Mouse (Mus musculus) layer of hippocampus, adult 9-10 months (tissue): ENCODE data around the gene Gm8369.
"Not testable (repeated sequence)": the region's sequence is repeated elsewhere in the genome, so short reads cannot be mapped to it uniquely, and the experiment has no call there.

ENCODE experiments used
- DNase-seq: peaks from one replicate; pipeline ENCODE4 v3.0.0; 2022; ENCODE audit warnings: low spot score

Gm8369 gene

GRCm38 (mm10) chr19:11516246-11516645 is 30.5 kb downstream of the Gm8369 start, which contains the start of gene Ms4a6b:
TSS of gene Ms4a6b (plus strand) at chr19:11516512.
- no peak for DNase-seq

DNA sequence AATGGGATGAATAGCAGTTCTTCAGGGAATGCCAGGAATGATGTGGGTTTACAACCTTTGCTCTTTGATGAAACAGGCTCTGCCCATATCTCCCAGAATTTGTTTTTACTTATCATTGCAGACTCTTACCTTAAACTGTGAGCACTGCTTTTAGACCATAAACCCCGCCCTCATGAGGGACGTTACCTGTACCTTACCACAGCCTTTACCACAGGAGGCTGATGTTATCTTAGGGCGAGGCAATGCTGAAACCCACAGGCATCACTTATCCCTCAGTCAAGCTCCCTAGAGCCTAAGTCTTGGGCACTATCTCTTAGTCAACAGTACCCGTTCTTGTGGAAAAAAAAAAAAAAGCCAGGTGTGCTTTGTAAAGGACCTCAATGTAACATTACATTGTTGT is 31.1 kb downstream of the Gm8369 start:
- no peak for DNase-seq

DNA sequence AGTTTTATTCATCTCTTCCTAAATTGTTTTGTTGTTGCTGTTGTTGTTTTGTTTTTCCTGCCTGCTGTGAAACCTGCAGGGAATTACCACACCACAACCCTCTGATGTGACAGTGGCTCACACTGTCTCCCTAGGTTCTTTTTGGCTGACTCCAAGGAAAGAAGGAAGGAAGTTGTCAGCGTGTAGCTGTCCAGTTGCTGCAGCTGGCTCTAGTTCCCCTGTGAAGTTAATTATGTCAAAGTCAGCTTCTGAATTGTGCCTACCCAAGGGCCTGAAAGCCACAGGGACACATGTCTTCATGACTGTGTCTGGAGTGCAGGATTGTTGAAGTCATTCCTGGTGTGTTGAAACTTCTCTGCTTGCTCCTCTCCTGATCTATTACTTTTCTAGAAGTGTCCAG is 31.6 kb downstream of the Gm8369 start:
- not testable (repeated sequence) for DNase-seq

GRCm38 (mm10) chr19:11518356-11518755 is 32.6 kb downstream of the Gm8369 start:
- not testable (repeated sequence) for DNase-seq

DNA sequence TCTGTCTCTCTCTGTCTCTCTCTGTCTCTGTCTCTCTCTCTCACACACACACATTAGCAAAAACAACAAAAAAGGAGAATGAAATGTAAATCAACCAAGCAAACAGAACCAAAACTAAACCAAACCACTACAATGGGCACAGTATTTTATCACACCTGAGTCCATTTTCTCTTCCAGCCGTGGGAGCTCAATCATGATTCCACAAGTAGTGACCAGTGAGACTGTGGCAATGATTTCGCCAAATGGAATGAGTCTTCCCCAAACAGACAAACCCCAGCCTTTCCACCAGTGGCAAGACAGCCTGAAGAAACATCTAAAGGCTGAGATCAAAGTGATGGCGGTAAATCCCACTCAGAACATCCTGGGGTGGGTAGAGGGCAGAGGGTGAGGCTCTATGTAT is 34.4 kb downstream of the Gm8369 start:
- DNase-seq = no peak

DNA sequence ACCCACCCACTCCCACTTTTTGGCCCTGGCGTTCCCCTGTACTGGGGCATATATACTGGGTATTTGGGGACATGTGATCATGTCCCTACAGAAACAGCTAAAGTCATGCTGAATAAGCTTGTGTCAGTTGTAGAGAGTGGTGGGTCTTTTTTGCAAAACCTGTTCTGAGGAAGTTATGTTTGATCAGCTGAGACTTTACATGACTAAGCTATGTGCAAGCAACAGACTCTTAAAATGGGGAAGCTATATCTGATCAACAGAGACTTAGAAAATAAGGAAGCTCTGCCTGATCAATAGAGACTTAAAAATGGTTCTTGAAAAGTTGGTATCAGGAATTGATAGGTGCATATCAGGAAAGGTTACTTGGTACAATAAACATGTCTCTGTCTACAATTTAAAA is 47.7 kb downstream of the Gm8369 start:
- DNase-seq = no peak

DNA sequence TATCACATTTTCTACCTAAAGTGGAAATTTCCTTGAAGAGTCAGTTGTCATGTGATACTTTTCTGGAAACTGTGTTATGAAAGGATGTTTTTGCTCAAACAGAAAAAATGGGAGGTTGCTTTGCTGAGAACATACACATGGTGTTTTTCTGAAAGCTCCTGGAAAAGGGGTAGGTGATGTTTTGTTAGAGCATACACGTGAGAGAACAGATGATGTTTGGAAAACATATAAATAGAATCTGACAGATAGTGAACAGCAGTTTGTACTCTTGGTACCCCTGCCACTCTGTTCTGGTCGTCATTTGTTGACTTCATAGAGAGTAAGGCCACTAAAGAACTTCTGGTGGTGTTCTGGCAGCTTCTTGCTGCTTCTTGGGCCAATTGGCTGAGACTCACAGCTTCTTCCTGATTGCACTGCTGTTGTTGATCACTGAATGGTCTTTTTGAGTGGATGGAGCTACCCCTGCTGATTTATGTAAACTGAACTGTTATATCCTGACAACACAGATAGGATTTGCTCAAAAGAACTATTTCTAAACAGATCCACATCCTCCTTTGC is 48.2 kb downstream of the Gm8369 start:
- DNase-seq = no peak

- DNase-seq = no peak
These were observed 50.9 kb downstream of the Gm8369 start, which contains the start of gene Ms4a4d for GRCm38 (mm10) chr19:11536593-11536992. TSS of gene Ms4a4d (plus strand) at chr19:11536801.

DNA sequence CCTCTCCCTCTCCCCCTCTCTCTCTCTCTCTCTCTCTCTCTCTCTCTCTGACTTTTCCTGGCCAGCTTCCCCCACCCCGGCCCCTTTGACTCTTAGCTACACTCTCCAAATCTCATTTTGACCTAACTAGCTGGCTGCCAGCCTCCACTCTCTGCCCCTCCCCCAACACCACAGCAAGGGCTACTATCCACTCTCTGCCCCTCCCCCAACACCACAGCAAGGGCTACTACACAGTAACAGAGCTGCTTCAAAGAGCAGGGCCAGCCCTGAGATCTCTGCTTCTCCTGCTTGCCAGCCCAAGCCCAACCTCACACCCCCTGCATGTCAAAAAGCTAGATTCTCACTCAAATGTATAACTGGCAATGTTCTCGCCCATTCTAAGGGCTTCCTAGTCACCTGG is 51.6 kb downstream of the Gm8369 start:
- DNase-seq = no peak

GRCm38 (mm10) chr19:11540166-11540821 is 54.6 kb downstream of the Gm8369 start:
- DNase-seq = not testable (repeated sequence)

- not testable (repeated sequence) for DNase-seq
These were observed 58.6 kb downstream of the Gm8369 start for GRCm38 (mm10) chr19:11544383-11544782.

GRCm38 (mm10) chr19:11547911-11548310 is 62.2 kb downstream of the Gm8369 start:
- DNase-seq = no peak

DNA sequence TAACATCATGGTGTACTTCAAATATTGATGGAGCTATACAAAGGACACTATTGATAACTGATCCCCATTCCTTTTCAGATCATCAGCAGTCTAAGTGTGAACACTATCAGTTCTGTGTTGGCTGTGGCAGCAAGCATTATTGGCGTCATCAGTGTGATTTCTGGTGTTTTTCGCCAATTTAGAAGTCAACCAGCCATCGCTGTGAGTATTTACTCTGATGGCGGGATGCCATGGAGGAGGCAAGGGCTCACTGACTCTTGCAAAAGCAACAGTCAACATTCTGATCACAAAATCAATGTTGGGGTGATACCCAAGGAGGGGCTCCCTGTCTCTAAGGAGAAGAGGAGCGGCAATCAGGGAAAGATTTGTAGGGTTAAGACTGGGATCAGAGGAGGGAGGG is 69.0 kb downstream of the Gm8369 start:
- DNase-seq = no peak

- not testable (repeated sequence) for DNase-seq
These were observed 73.8 kb downstream of the Gm8369 start for GRCm38 (mm10) chr19:11559560-11559959.
